ENCODE assay signal across 15 mouse cellular contexts in genomic region chr1:119196674-119197414, GRCm38 (mm10).
A peak's percentile ranks its signal among the peaks of the same experiment; 100 is the strongest.
DNase-seq lines count a peak whose midpoint lies in the region; ATAC-seq lines count a peak whose summit lies in the region.
"Had no signal": no experiment of that assay in that cellular context is flagged by ENCODE, and none has a peak within 500 bp of the region (broad histone marks: within the 10 kb centered on the region; RNA-seq: fewer than 3 reads in every experiment).

No protein-coding gene starts in this region.

- H3K27me3 ChIP-seq in heart, embryonic 13.5 days (replicated peaks), result no peaks in the 10 kb centered on the region
- no peaks in the 10 kb centered on the region for H3K27me3 ChIP-seq in hindbrain, embryonic 11.5 days (ENCODE audit: control insufficient read depth, insufficient read depth, low read length)
- H3K27me3 ChIP-seq in liver, embryonic 16.5 days (ENCODE audit: control insufficient read depth, insufficient read depth, low read depth, low read length), result no peaks in the 10 kb centered on the region
- H3K27me3 ChIP-seq: Patski had no signal

- no peak for ATAC-seq in heart, embryonic 13.5 days (ENCODE audit: extremely low read depth, insufficient number of reproducible peaks, low FRiP score, low TSS enrichment)
- peak; percentile 55; the same call in 1 of the 2 replicates for ATAC-seq in hindbrain, embryonic 11.5 days (ENCODE audit: low FRiP score)
- peak; percentile 48 for ATAC-seq in liver, embryonic 16.5 days (ENCODE audit: low read depth)
- ATAC-seq: inflammation-experienced regulatory T-cells, adult 6 months had no signal

- DNase-seq in heart, postnatal 14 days, result no peak
- DNase-seq in 3T3-L1 (ENCODE audit: low read depth, low spot score) (peak; percentile 16), adipocyte (ENCODE audit: low spot score) (no peak)
- DNase-seq in hindbrain, embryonic 11.5 days (ENCODE audit: low spot score), result peak; percentile 9
- DNase-seq in thymus, postnatal 10 days (ENCODE audit: low spot score in 2 of 2), result no peak
- DNase-seq in adrenal gland, postnatal 36 days, result no peak
- DNase-seq: cerebellum, adult 18-20 months; lung, adult 2 months; right cerebral cortex, postnatal 14 days had no signal

- H3K4me3 ChIP-seq in heart, embryonic 13.5 days, result no peak overlapping the region
- H3K4me3 ChIP-seq in hindbrain, embryonic 11.5 days (ENCODE audit: low read depth, low read length), result no peak overlapping the region
- no peak overlapping the region for H3K4me3 ChIP-seq in liver, embryonic 16.5 days (ENCODE audit: low read depth, low read length)
- H3K4me3 ChIP-seq: midbrain, embryonic 12.5 days; neural tube, embryonic 15.5 days had no signal

- intact Hi-C loops in heart, postnatal 14 days (cut with DNase I), result no loop called here

- H3K4me2 ChIP-seq in heart, embryonic 13.5 days, result peak overlapping the region; percentile 23; the same call in 1 of the 2 replicates
- H3K4me2 ChIP-seq in hindbrain, embryonic 11.5 days (replicated peaks; ENCODE audit: low read depth, low read length), result no peak overlapping the region
- H3K4me2 ChIP-seq in liver, embryonic 16.5 days (ENCODE audit: low read depth, low read length), result no peak overlapping the region
- H3K4me2 ChIP-seq: midbrain, embryonic 12.5 days; neural tube, embryonic 15.5 days had no signal

- no peak overlapping the region for H3K9ac ChIP-seq in heart, embryonic 13.5 days
- H3K9ac ChIP-seq in hindbrain, embryonic 11.5 days (ENCODE audit: low read depth, low read length), result no peak overlapping the region
- no peak overlapping the region for H3K9ac ChIP-seq in liver, embryonic 16.5 days (ENCODE audit: low read depth, low read length)
- H3K9ac ChIP-seq: midbrain, embryonic 12.5 days; neural tube, embryonic 15.5 days had no signal

- peaks cover 41% of the 10 kb centered on the region for H3K4me1 ChIP-seq in heart, embryonic 13.5 days
- 0 out of 2 replicates have a peak, but pooled peaks cover 2% of the 10 kb centered on the region for H3K4me1 ChIP-seq in hindbrain, embryonic 11.5 days (replicated peaks; ENCODE audit: control insufficient read depth, insufficient read depth, low read length)
- no peaks in the 10 kb centered on the region; the same call in 1 of the 2 replicates for H3K4me1 ChIP-seq in liver, embryonic 16.5 days (ENCODE audit: control insufficient read depth, low read depth, low read length)

- H3K27ac ChIP-seq in heart, embryonic 13.5 days (replicated peaks), result peak overlapping the region; percentile 44; the same call in 1 of the 2 replicates
- H3K27ac ChIP-seq in hindbrain, embryonic 11.5 days (ENCODE audit: low read depth, low read length), result no peak overlapping the region
- H3K27ac ChIP-seq in liver, embryonic 16.5 days (ENCODE audit: low read length), result no peak overlapping the region
- H3K27ac ChIP-seq: midbrain, embryonic 12.5 days; neural tube, embryonic 15.5 days had no signal

- H3K36me3 ChIP-seq in heart, embryonic 13.5 days, result no peaks in the 10 kb centered on the region
- no peaks in the 10 kb centered on the region for H3K36me3 ChIP-seq in hindbrain, embryonic 11.5 days (ENCODE audit: control insufficient read depth, insufficient read depth, low read length)
- no peaks in the 10 kb centered on the region for H3K36me3 ChIP-seq in liver, embryonic 16.5 days (ENCODE audit: control insufficient read depth, insufficient read depth)
- H3K36me3 ChIP-seq: midbrain, embryonic 12.5 days; neural tube, embryonic 15.5 days had no signal

- no peaks in the 10 kb centered on the region for H3K9me3 ChIP-seq in heart, embryonic 13.5 days
- H3K9me3 ChIP-seq in hindbrain, embryonic 11.5 days (ENCODE audit: control insufficient read depth, low read length), result no peaks in the 10 kb centered on the region
- H3K9me3 ChIP-seq in liver, embryonic 16.5 days (replicated peaks; ENCODE audit: control insufficient read depth, low read length), result no peaks in the 10 kb centered on the region
- H3K9me3 ChIP-seq: midbrain, embryonic 12.5 days; neural tube, embryonic 15.5 days had no signal

- WGBS in heart, embryonic 13.5 days, result 51% methylated on average over 13 of the region's 13 CpGs
- 38% methylated on average over 13 of the region's 13 CpGs for WGBS in hindbrain, embryonic 11.5 days
- 37% methylated on average over 13 of the region's 13 CpGs for WGBS in liver, embryonic 16.5 days (ENCODE audit: insufficient replicate concordance)

Comparison
In these comparisons a context has a peak if more than half of its experiments do, and no peak if none do; other contexts are left out.
1. DNase-seq: peak in 3T3-L1 (single experiment) and hindbrain, embryonic 11.5 days (single experiment); none in heart, postnatal 14 days (0 of 2), adipocyte (single experiment), thymus, postnatal 10 days (0 of 2) and adrenal gland, postnatal 36 days (0 of 2).